In genomic region chr5:134266404-134266803, GRCm38 (mm10) we compare ENCODE assay signal across 9 mouse cellular contexts. TPM values are rescaled to one million over a fixed set of nuclear protein-coding genes. Genes with fewer than 3 reads are reported as not detected.
DNase-seq lines count a peak whose midpoint lies in the region; ATAC-seq lines count a peak whose summit lies in the region.
"Had no signal": no experiment of that assay in that cellular context is flagged by ENCODE, and none has a peak within 500 bp of the region (broad histone marks: within the 10 kb centered on the region; RNA-seq: fewer than 3 reads in every experiment).

No protein-coding gene starts in this region.

- no peaks in the 10 kb centered on the region for H3K27me3 ChIP-seq in embryonic facial prominence, embryonic 10.5 days (replicated peaks; ENCODE audit: low read depth, poor library complexity, severe bottlenecking)
- no peaks in the 10 kb centered on the region for H3K27me3 ChIP-seq in hindbrain, embryonic 11.5 days (ENCODE audit: control insufficient read depth, insufficient read depth, low read length)
- H3K27me3 ChIP-seq in liver, embryonic 12.5 days (replicated peaks) = no peaks in the 10 kb centered on the region

- no peak overlapping the region for H3K4me2 ChIP-seq in hindbrain, embryonic 11.5 days (replicated peaks; ENCODE audit: low read depth, low read length)
- no peak overlapping the region for H3K4me2 ChIP-seq in liver, embryonic 12.5 days

- peak; percentile 49 for DNase-seq in spleen, adult 12 weeks (ENCODE audit: low spot score)
- no peak for DNase-seq in spleen, postnatal 14 days (ENCODE audit: low spot score in 2 of 2)
- peak; percentile 22 for DNase-seq in embryonic facial prominence, embryonic 10.5 days (ENCODE audit: low spot score)
- no peak for DNase-seq in hindbrain, embryonic 11.5 days (ENCODE audit: low spot score)
- DNase-seq in urinary bladder, postnatal 36 days (ENCODE audit: low spot score in 2 of 2) = no peak
- DNase-seq: adrenal gland, adult 2 months had no signal

- H3K4me3 ChIP-seq in embryonic facial prominence, embryonic 10.5 days = no peak overlapping the region
- H3K4me3 ChIP-seq in hindbrain, embryonic 11.5 days (ENCODE audit: low read depth, low read length) = no peak overlapping the region
- no peak overlapping the region for H3K4me3 ChIP-seq in liver, embryonic 12.5 days

- H3K4me1 ChIP-seq in embryonic facial prominence, embryonic 10.5 days = peaks cover 3% of the 10 kb centered on the region; the same call in 1 of the 2 replicates
- H3K4me1 ChIP-seq in hindbrain, embryonic 11.5 days (replicated peaks; ENCODE audit: control insufficient read depth, insufficient read depth, low read length) = no peaks in the 10 kb centered on the region
- no peaks in the 10 kb centered on the region for H3K4me1 ChIP-seq in liver, embryonic 12.5 days

- no peak overlapping the region for H3K9ac ChIP-seq in hindbrain, embryonic 11.5 days (ENCODE audit: low read depth, low read length)
- no peak overlapping the region for H3K9ac ChIP-seq in liver, embryonic 12.5 days
- H3K9ac ChIP-seq: liver, embryonic 14.5 days had no signal

- WGBS in embryonic facial prominence, embryonic 10.5 days = 89% methylated on average over 18 of the region's 18 CpGs
- 83% methylated on average over 18 of the region's 18 CpGs for WGBS in hindbrain, embryonic 11.5 days
- 84% methylated on average over 18 of the region's 18 CpGs for whole genome bisulfite sequencing in liver, embryonic 12.5 days (ENCODE audit: insufficient replicate concordance)

- peak; percentile 46; the same call in 1 of the 2 replicates for ATAC-seq in monocyte, adult 5-6 weeks (replicated peaks; ENCODE audit: insufficient number of reproducible peaks, low FRiP score, low TSS enrichment, poor library complexity, severe bottlenecking)
- no peak for ATAC-seq in hindbrain, embryonic 11.5 days (ENCODE audit: low FRiP score)
- no peak for ATAC-seq in liver, embryonic 12.5 days

- no peaks in the 10 kb centered on the region for H3K9me3 ChIP-seq in embryonic facial prominence, embryonic 10.5 days
- H3K9me3 ChIP-seq in hindbrain, embryonic 11.5 days (ENCODE audit: control insufficient read depth, low read length) = no peaks in the 10 kb centered on the region
- H3K9me3 ChIP-seq in liver, embryonic 12.5 days (replicated peaks) = no peaks in the 10 kb centered on the region

- H3K36me3 ChIP-seq in embryonic facial prominence, embryonic 10.5 days (replicated peaks) = peaks cover 100% of the 10 kb centered on the region
- peaks cover 21% of the 10 kb centered on the region for H3K36me3 ChIP-seq in hindbrain, embryonic 11.5 days (ENCODE audit: control insufficient read depth, insufficient read depth, low read length)
- peaks cover 98% of the 10 kb centered on the region for H3K36me3 ChIP-seq in liver, embryonic 12.5 days

- H3K27ac ChIP-seq in embryonic facial prominence, embryonic 10.5 days (replicated peaks) = no peak overlapping the region
- H3K27ac ChIP-seq in hindbrain, embryonic 11.5 days (ENCODE audit: low read depth, low read length) = no peak overlapping the region
- no peak overlapping the region for H3K27ac ChIP-seq in liver, embryonic 12.5 days
- H3K27ac ChIP-seq: liver, embryonic 14.5 days had no signal

RNA-seq across cellular contexts. Expression of gene Ncf1, which starts 37.0 kb away (rescaled TPM):
- 1.8 and 2.0 TPM in 2 replicates for polyA plus RNA-seq in embryonic facial prominence, embryonic 10.5 days (2016; fragmentation: Nextera tagmentation; extraction: Ambion mirVana)
- total RNA-seq in monocyte, adult 5-6 weeks (2017) = 101 to 207 TPM (median 172 TPM) in 3 replicates
- 3.2 and 4.0 TPM in 2 replicates for polyA plus RNA-seq in hindbrain, embryonic 11.5 days (2014; fragmentation: Nextera tagmentation; extraction: Ambion mirVana)
- 8.4 and 9.2 TPM in 2 replicates for polyA plus RNA-seq in liver, embryonic 12.5 days (2016; fragmentation: Nextera tagmentation; extraction: Ambion mirVana)

RNA-seq across cellular contexts. Expression of gene Gtf2i, which starts 48.2 kb away (rescaled TPM):
- 200 and 207 TPM in 2 replicates for polyA plus RNA-seq in embryonic facial prominence, embryonic 10.5 days (2016; fragmentation: Nextera tagmentation; extraction: Ambion mirVana)
- 22.4 to 40.1 TPM (median 30.9 TPM) in 3 replicates for total RNA-seq in monocyte, adult 5-6 weeks (2017)
- polyA plus RNA-seq in hindbrain, embryonic 11.5 days (2014; fragmentation: Nextera tagmentation; extraction: Ambion mirVana) = 178 and 181 TPM in 2 replicates
- 65.4 and 65.6 TPM in 2 replicates for polyA plus RNA-seq in liver, embryonic 12.5 days (2016; fragmentation: Nextera tagmentation; extraction: Ambion mirVana)

Comparison
In these comparisons a context has a peak if more than half of its experiments do, and no peak if none do; other contexts are left out.
1. DNase-seq: peak in spleen, adult 12 weeks (single experiment) and embryonic facial prominence, embryonic 10.5 days (single experiment); none in spleen, postnatal 14 days (0 of 2), hindbrain, embryonic 11.5 days (single experiment) and urinary bladder, postnatal 36 days (0 of 2).